Mouse (Mus musculus) kidney, postnatal 25 days (tissue): ENCODE data around the gene Scarb2.

Source experiments
- DNase-seq, 2 experiments: peaks; one replicate each; pipeline ENCODE4 v3.0.0; 2021; ENCODE audit warnings: mixed read lengths in 2 of 2

Scarb2 gene

DNA sequence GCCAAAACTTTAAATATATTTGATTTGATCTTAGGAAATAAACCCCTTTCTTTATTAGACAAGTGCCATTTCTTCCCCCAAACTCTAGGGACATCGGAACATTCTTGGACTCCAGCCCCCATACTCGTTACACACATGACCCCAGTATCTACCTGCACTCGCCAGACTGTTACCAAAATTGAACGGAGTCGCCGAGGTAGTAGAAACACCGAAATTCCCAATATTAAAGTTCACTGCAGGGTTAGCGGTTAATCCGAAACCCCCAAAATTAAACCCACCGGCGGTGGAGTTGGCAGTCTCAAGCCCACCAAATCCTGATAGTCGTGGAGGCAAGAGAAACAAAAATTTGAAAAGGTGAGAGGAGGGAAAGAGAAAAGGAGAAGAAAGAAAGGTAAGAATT, 72.6 kb downstream of the Scarb2 start:
- no peak for DNase-seq

DNA sequence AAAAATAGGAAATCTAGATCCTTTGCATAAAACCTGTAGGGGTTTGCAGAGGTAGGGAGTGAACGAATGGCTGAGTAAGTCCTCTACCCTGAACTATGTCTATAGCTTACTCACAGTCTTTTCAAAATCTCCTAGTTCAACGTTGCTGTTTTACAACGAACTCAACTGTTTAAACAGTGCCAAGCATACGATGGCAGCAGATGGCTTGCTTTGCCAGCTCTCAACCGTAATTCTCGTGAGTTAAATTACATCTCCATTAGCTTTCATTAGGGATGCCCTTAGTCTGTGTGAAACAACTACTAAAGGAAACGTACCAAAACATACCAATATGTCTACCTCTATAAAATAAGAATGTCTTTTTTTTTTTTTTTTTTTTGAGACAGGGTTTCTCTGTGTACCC, 75.0 kb downstream of the Scarb2 start:
- DNase-seq, result no peak

DNA sequence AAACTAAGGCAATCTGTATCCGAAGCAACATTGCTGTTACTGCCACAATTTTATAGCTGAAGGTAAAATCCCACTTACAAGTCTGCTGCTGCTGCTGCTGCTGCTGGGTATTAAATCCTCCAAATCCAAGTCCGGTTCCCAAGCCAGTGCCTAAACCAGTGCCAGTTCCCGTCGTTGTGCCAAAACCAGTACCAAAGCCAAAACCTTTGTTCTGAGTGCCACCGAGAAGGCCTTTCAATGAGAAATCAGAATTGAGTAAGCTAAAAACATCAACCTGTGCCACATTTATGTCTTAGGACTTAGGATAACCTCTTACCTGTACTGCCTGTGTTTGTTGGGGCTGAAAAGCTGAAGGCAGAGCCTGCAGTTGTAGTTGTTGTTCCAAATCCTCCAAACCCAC, 75.9 kb downstream of the Scarb2 start:
- DNase-seq, result no peak

DNA sequence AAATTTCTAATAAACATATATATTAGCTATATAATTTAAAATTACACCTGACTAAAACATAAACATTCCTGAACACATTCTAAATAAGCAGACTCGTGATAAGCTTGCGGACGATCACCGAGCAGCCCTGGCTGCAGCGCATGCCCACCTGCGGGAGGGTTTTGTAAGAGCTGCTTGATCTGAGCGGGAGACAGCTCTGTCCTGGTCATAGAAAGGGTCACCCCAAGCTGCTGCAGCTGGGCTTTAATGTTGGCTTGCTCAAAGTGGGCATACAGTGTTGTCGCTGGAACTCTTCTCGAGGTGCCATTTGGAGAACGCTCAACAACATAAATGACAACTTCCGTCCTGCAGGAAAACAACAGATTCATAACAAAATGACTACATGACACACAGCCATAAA, 82.5 kb downstream of the Scarb2 start:
- DNase-seq, result no peak

DNA sequence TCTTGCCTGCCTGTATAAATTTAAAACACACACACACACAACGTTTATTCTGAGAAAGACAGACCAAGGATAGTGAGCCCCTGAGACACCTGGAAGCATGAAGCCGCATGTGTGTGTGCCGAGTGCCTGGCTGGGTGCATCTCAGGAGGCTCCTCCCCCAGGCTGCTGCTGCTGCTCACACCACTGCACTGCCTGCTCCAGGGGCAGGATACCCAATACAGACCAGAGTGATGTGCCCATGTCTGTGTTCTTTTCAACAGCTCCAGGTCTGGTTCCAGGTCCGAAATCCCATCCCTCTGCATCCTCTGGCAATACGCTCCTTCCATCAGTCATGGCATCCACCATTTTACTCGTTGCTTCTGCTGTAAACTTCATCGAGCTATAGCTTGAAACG, 92.7 kb downstream of the Scarb2 start:
- DNase-seq, result no peak

DNA sequence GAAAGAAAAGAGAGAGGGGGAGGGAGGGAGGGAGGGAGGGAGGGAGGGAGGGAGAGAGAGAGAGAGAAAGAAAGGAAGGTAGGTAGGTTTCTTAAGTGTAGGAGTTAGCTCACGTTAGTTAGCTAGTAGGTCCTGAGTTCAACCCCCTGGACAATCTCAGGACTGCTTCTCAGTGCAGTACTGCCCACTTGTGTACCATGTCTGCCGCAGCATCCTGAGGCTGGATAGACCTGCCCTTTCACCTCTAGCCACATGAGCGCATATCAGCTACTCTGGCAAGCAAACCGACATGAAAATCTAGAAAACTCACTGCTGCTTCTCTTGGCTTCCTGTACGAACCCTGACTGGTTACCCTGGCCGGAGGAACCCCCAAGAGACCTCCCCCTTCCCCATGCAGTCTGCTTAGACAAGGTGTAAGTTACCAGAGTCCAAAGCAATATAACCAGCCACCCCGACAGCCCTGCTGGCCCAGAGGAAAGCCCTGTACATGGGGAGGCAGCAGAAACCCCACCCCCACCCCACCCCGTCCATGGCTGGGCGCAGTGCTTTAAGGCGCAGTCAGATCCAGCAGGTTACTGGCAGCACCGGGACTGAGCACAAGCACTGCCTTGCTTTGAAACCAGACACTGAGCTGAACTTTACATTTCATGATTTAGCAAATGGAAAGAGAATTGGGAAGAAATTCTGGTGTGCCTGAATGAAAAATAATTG, 93.2 kb downstream of the Scarb2 start:
- DNase-seq, result no peak

- DNase-seq, result no peak
Measured at GRCm38 (mm10) chr5:92411461-92412140, 95.0 kb downstream of the Scarb2 start.

DNA sequence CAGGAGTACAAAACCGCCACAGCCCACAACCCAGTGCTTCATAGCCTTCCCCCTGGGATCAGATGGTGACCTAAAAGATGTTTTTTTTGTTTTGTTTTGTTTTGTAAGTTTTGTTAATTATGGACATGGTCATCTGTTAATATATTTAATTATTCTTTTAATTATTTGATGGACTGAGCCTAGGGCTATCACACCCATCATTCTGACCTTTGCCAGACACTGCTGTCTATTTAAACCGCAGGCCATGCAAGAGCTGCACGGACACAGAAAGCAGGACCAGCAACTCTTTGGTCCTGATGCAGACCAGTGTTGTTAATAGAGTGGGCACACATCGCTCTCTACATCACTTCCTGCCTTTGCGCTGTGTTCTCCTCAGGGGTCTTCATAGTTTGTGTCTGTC, 96.1 kb downstream of the Scarb2 start:
- no peak for DNase-seq

DNA sequence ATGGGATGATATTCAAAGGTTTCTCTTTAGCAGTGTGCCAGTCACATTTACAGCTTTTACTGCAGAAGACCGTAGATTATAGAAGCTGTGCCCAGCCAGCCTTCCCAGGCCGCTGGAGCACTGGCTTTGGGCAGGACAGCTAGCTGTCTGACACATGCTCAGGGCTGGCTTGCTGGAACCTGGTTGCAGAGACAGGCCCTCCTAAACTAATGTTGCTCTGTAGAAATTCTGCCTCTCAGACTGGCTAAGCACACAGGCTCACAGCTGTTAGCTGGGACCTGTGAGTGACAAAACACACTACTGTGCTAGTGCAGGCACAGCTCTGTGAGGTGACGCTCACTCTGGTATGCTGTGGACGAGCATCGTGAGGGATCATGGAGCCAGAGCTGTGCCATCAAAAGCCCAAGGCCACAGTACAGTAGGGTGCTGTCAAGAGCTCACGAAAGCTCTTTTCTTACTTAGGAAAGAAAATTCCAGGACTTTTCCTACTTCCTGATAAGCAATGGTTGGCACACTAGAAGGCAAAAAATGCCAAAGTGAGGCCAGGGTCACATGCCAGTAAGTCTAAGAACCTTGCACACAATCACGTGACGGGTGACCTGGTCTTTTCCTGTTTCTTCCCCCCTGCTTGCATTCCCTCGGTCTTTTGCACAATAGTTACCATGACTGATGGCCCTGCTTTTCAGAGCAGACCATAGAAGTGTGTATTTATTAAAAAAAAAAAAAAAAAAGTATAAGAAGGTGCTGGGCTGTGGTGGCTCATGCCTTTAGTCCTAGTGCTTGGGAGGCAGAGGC, 97.1 kb downstream of the Scarb2 start:
- peak; percentile 34 to 52 for DNase-seq

DNA sequence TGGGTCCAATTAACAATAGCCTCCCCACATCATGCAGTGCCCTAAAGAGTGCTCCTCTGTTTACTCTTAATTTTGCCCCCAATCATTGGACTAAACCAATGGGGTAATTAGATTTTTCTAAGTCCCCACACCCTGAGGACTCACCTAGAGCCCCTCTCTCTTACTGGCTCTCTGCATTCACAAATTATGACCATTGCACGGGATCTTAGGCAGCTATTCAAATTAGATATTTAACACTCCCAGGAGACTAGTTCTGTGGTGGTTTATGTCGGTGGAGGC, 102.3 kb downstream of the Scarb2 start:
- no peak for DNase-seq

DNA sequence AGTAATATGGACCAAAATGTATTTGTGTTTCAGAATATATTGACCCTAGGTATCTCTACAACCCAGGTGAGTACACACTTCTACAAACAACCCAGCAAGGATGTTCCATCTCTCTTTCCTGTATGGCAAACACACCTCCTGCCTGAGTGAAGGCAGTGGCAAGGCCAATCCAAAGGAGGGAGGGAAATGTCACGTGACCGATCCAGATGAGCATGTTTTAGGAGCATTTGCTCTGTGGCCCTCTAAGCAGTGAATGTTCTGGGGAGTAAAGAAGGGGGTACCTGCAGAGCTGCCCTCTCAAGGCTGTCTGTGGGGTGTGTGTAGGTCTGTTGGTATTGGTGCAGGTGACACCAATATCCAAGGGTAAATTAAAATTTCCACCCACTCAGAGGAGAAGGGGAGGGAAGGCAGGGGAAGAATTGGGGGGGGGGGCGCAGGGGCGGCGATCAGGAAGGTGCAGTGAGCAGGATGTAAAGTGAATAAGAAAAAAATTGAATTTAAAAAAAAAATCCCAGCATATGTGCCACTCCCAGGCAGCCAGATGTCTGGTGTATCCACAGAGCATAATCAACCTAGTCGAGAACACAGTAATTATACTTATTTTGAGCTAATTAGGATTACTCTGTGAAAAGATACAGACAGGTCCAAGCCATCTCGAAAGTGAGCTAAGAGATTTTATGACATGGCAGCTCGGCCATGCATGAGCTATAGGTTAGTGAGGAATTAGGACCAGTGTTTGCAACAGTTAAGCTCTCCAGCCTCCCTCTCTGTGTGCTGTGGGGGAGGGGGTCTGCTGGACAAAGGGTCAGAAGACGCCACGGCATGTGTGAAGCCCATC, 102.9 kb downstream of the Scarb2 start:
- no peak for DNase-seq

DNA sequence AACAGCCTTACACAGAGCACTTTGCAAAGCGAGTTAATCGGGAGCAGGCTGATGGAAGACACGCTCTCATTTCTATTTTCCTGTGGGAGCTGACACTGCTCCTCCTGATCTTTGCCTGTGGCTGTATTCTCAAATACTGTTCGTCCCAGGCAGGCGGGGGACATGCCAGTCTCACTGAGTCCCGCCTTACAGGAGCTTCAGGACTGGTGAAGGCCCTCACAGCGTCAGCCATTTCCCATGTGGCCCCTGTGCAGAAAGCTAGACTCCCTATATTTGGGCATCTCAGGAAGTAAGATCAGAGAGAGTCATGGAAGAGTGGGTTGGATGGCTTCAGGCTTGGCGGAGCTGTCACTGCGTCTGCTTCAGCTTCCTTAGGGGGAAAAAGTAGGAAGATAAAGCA, 103.8 kb downstream of the Scarb2 start:
- no peak for DNase-seq

DNA sequence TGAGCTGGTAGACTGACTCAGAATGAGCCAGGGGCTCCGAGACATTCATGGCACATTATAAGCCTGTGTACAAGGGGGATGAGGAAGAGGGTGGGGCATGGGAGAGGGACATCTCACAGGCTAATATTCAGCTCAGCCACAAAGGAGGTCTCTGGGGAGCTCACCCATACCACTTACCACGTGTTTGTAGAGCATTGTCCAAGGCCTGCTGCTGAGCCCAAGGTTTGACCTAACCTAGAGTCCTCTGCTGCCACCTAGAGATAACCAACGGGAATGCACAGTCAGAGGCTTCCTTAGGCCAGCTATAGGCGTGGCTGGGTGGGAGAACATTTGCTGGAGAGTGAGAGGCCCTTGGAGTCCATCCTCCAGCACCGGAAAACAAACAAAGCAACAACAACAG, 108.5 kb downstream of the Scarb2 start:
- DNase-seq, result peak; percentile 82 to 92

GRCm38 (mm10) chr5:92396476-92396875, 110.2 kb downstream of the Scarb2 start:
- no peak for DNase-seq

GRCm38 (mm10) chr5:92395764-92396163, 110.9 kb downstream of the Scarb2 start:
- no peak for DNase-seq

DNA sequence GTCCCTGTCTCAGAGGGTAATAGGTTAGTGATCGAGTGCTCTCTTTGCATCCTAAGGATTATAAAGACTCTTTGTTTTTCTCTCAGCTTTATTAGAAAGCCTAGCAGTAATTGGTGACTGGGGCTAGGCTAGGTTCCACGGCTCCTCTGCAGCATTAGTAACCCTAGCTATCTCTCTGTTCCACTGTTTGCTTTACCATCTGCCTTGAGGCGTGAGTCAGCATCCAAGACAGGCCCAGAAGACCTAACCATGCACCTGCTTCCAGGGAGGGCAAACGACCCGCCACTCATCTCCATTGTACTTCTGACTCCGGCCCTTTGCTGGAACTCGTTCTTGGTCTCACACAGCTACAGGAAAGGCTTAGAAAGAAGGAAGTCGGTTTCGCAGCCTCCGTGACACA, 112.8 kb downstream of the Scarb2 start:
- no peak for DNase-seq

DNA sequence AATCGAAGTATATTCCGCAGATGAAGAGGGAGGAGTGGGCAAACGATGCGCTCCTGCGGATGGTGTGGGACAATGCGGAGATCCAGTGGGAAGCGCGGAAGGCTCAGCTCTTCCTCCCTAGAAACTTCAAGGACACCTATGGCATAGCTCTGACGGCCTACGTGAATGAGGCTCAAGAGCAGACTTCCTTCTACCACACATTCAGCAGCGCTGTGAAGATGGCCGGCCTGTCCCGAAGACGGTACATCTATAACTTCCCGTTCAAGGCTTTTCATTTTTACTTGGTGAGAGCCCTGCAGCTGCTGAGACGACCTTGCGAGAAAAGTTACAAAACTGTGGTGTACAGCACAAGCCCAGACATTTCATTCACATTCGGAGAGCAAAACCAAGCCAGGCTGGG, 114.1 kb downstream of the Scarb2 start:
- no peak for DNase-seq
